Mouse (Mus musculus) duodenum, adult 2 months (tissue): ENCODE results near the gene Letmd1. TPM values are rescaled to one million over a fixed set of nuclear protein-coding genes. Genes with fewer than 3 reads are reported as not detected.

Source experiments
- polyA plus RNA-seq: library from polyadenylated mRNA; depleted of rRNA; stranded (reverse); fragments of >200 nt; gene quantifications from 2 replicates; pipeline ENCODE4 v1.2.3, GENCODE M21; 2012; ENCODE audit warnings: low replicate concordance; rRNA removed

The Letmd1 gene
- 26.7 and 30.6 TPM in 2 replicates for polyA plus RNA-seq

GRCm38 (mm10) chr15:100468295-100469188, at the start of gene Letmd1:
Gene Letmd1 (plus strand): TSS chr15:100469023.

GRCm38 (mm10) chr15:100421758-100422197, 47.0 kb upstream of the Letmd1 start, which contains the start of gene Gm5475:
Gene Gm5475 (plus strand): TSS chr15:100422147.

GRCm38 (mm10) chr15:100424396-100425122, 44.3 kb upstream of the Letmd1 start, which contains the start of gene Slc11a2:
Gene Slc11a2 (minus strand): TSS chr15:100425072.

GRCm38 (mm10) chr15:100495102-100495501, 26.3 kb downstream of the Letmd1 start, which contains the start of gene Csrnp2:
Gene Csrnp2 (minus strand): TSS chr15:100495488.

Other genes starting within 250 kb of the Letmd1 start
- gene Atf1, start 241.2 kb upstream of the Letmd1 start, polyA plus RNA-seq = 29.7 and 31.4 TPM in 2 replicates
- not detected in 2 replicates for gene Tmprss12, start 188.2 kb upstream of the Letmd1 start, polyA plus RNA-seq
- gene Mettl7a1, start 164.9 kb upstream of the Letmd1 start, polyA plus RNA-seq = 15.9 and 19.0 TPM in 2 replicates
- not detected in 2 replicates for gene Mettl7a3, start 134.1 kb upstream of the Letmd1 start, polyA plus RNA-seq
- not detected in 2 replicates for gene Methig1, start 115.9 kb upstream of the Letmd1 start, polyA plus RNA-seq
- gene Mettl7a2, start 115.8 kb upstream of the Letmd1 start, polyA plus RNA-seq = not detected in 2 replicates
- gene Higd1c, start 104.5 kb upstream of the Letmd1 start, polyA plus RNA-seq = not detected in 2 replicates
- 0.15 and 0.36 TPM in 2 replicates for gene Gm5475, start 46.9 kb upstream of the Letmd1 start, polyA plus RNA-seq
- 44.9 and 232 TPM in 2 replicates for gene Slc11a2, start 44.0 kb upstream of the Letmd1 start, polyA plus RNA-seq
- 0.83 and 1.2 TPM in 2 replicates for gene Csrnp2, start 26.5 kb downstream of the Letmd1 start, polyA plus RNA-seq
- 3.0 and 5.2 TPM in 2 replicates for gene Tfcp2, start 83.0 kb downstream of the Letmd1 start, polyA plus RNA-seq
- 5.4 and 7.8 TPM in 2 replicates for gene Pou6f1, start 131.0 kb downstream of the Letmd1 start, polyA plus RNA-seq
- gene Dazap2, start 146.3 kb downstream of the Letmd1 start, polyA plus RNA-seq = 673 and 965 TPM in 2 replicates
- gene Smagp, start 167.9 kb downstream of the Letmd1 start, polyA plus RNA-seq = 211 and 673 TPM in 2 replicates
- gene Bin2, start 200.5 kb downstream of the Letmd1 start, polyA plus RNA-seq = 4.1 and 7.8 TPM in 2 replicates
- 28.7 and 3,853 TPM in 2 replicates for gene Cela1, start 218.9 kb downstream of the Letmd1 start, polyA plus RNA-seq